ENCODE assay signal across 15 mouse cellular contexts in genomic region chr16:29742497-29743230, GRCm38 (mm10).
A peak's percentile ranks its signal among the peaks of the same experiment; 100 is the strongest.
DNase-seq lines count a peak whose midpoint lies in the region; ATAC-seq lines count a peak whose summit lies in the region.
"Had no signal": no experiment of that assay in that cellular context is flagged by ENCODE, and none has a peak within 500 bp of the region (broad histone marks: within the 10 kb centered on the region; RNA-seq: fewer than 3 reads in every experiment).

No protein-coding gene starts in this region.

- no peak for DNase-seq in forebrain, embryonic 10.5 days (ENCODE audit: extremely low spot score, low spot score)
- DNase-seq in kidney, adult 8-10 months = no peak
- no peak for DNase-seq in cerebellum, postnatal 25 days
- DNase-seq: adrenal gland, postnatal 25 days; cerebellum, adult 8-10 months; gastrocnemius, postnatal 25 days; right cerebral cortex, postnatal 14 days had no signal

- ATAC-seq in forebrain, embryonic 16.5 days = no peak
- ATAC-seq in kidney, embryonic 14.5 days (ENCODE audit: low FRiP score, low TSS enrichment) = 0 out of 2 replicates have a peak, but pooled peaks have one; percentile 57
- no peak for ATAC-seq in megakaryocyte, adult 5-6 weeks (ENCODE audit: poor library complexity, severe bottlenecking)
- ATAC-seq in liver, embryonic 12.5 days = no peak
- ATAC-seq: midbrain, embryonic 16.5 days had no signal

- H3K9ac ChIP-seq in forebrain, embryonic 16.5 days (replicated peaks; ENCODE audit: low read depth, low read length) = no peak overlapping the region
- H3K9ac ChIP-seq in kidney, embryonic 14.5 days (ENCODE audit: low read depth, low read length) = no peak overlapping the region
- H3K9ac ChIP-seq in liver, embryonic 12.5 days = no peak overlapping the region
- H3K9ac ChIP-seq: hindbrain, embryonic 12.5 days; liver, embryonic 14.5 days had no signal

- H3K27me3 ChIP-seq in forebrain, embryonic 10.5 days (ENCODE audit: poor library complexity, severe bottlenecking) = peaks cover 43% of the 10 kb centered on the region
- no peaks in the 10 kb centered on the region for H3K27me3 ChIP-seq in forebrain, embryonic 16.5 days (replicated peaks; ENCODE audit: control insufficient read depth, insufficient read depth, low read length)
- no peaks in the 10 kb centered on the region for H3K27me3 ChIP-seq in kidney, embryonic 14.5 days (ENCODE audit: control insufficient read depth, insufficient read depth, low read length)
- H3K27me3 ChIP-seq in megakaryocyte, embryonic 14.5 days (replicated peaks) = peaks cover 36% of the 10 kb centered on the region
- H3K27me3 ChIP-seq in liver, embryonic 12.5 days (replicated peaks) = peaks cover 22% of the 10 kb centered on the region; the same call in 1 of the 2 replicates

- H3K4me1 ChIP-seq in forebrain, embryonic 10.5 days = peaks cover 6% of the 10 kb centered on the region; the same call in 1 of the 2 replicates
- no peaks in the 10 kb centered on the region for H3K4me1 ChIP-seq in forebrain, embryonic 16.5 days (replicated peaks; ENCODE audit: control insufficient read depth, insufficient read depth, low read length)
- H3K4me1 ChIP-seq in kidney, embryonic 14.5 days (ENCODE audit: control insufficient read depth, insufficient read depth, low read length) = peaks cover 11% of the 10 kb centered on the region
- H3K4me1 ChIP-seq in megakaryocyte, embryonic 14.5 days = peaks cover 18% of the 10 kb centered on the region
- H3K4me1 ChIP-seq in liver, embryonic 12.5 days = no peaks in the 10 kb centered on the region

- WGBS in forebrain, embryonic 10.5 days = 73% methylated on average over 14 of the region's 14 CpGs
- 67% methylated on average over 14 of the region's 14 CpGs for WGBS in forebrain, embryonic 16.5 days
- WGBS in kidney, embryonic 14.5 days = 6% methylated on average over 14 of the region's 14 CpGs
- 14% methylated on average over 14 of the region's 14 CpGs for WGBS in liver, embryonic 12.5 days (ENCODE audit: insufficient replicate concordance)

- H3K27ac ChIP-seq in forebrain, embryonic 10.5 days = 0 out of 2 replicates have a peak overlapping the region, but pooled peaks have one; percentile 27
- H3K27ac ChIP-seq in forebrain, embryonic 16.5 days (ENCODE audit: low read length) = no peak overlapping the region
- no peak overlapping the region for H3K27ac ChIP-seq in kidney, embryonic 14.5 days (ENCODE audit: low read depth, low read length)
- H3K27ac ChIP-seq in liver, embryonic 12.5 days = no peak overlapping the region
- H3K27ac ChIP-seq: hindbrain, embryonic 12.5 days; liver, embryonic 14.5 days had no signal

- no peak overlapping the region for H3K4me2 ChIP-seq in forebrain, embryonic 16.5 days (ENCODE audit: low read length)
- H3K4me2 ChIP-seq in kidney, embryonic 14.5 days (replicated peaks; ENCODE audit: low read depth, low read length) = no peak overlapping the region
- no peak overlapping the region for H3K4me2 ChIP-seq in liver, embryonic 12.5 days
- H3K4me2 ChIP-seq: hindbrain, embryonic 12.5 days had no signal

- no peak overlapping the region for H3K4me3 ChIP-seq in forebrain, embryonic 10.5 days
- H3K4me3 ChIP-seq in forebrain, embryonic 16.5 days (replicated peaks; ENCODE audit: low read length) = no peak overlapping the region
- no peak overlapping the region for H3K4me3 ChIP-seq in kidney, embryonic 14.5 days (ENCODE audit: low read length)
- H3K4me3 ChIP-seq in megakaryocyte, embryonic 14.5 days (replicated peaks) = peak overlapping the region; percentile 57
- no peak overlapping the region for H3K4me3 ChIP-seq in liver, embryonic 12.5 days
- H3K4me3 ChIP-seq: hindbrain, embryonic 12.5 days had no signal

- peaks cover 9% of the 10 kb centered on the region; the same call in 1 of the 2 replicates for H3K9me3 ChIP-seq in forebrain, embryonic 10.5 days
- peaks cover 2% of the 10 kb centered on the region; the same call in 1 of the 2 replicates for H3K9me3 ChIP-seq in forebrain, embryonic 16.5 days (ENCODE audit: control insufficient read depth, low read length)
- H3K9me3 ChIP-seq in kidney, embryonic 14.5 days (ENCODE audit: control insufficient read depth, low read length) = no peaks in the 10 kb centered on the region
- peaks cover 17% of the 10 kb centered on the region for H3K9me3 ChIP-seq in megakaryocyte, embryonic 14.5 days
- H3K9me3 ChIP-seq in liver, embryonic 12.5 days (replicated peaks) = 0 out of 2 replicates have a peak, but pooled peaks cover 7% of the 10 kb centered on the region
- H3K9me3 ChIP-seq: hindbrain, embryonic 12.5 days had no signal

- H3K36me3 ChIP-seq in forebrain, embryonic 10.5 days (replicated peaks) = no peaks in the 10 kb centered on the region
- no peaks in the 10 kb centered on the region for H3K36me3 ChIP-seq in forebrain, embryonic 16.5 days (ENCODE audit: control insufficient read depth, insufficient read depth)
- H3K36me3 ChIP-seq in kidney, embryonic 14.5 days (ENCODE audit: control insufficient read depth, insufficient read depth, low read length) = no peaks in the 10 kb centered on the region
- H3K36me3 ChIP-seq in megakaryocyte, embryonic 14.5 days (replicated peaks; ENCODE audit: low read length) = no peaks in the 10 kb centered on the region
- no peaks in the 10 kb centered on the region for H3K36me3 ChIP-seq in liver, embryonic 12.5 days
- H3K36me3 ChIP-seq: hindbrain, embryonic 12.5 days had no signal
